Mouse (Mus musculus) limb, embryonic 14.5 days (tissue): Measurements from ENCODE around the gene Gsta4. TPM values are rescaled to one million over a fixed set of nuclear protein-coding genes. Genes with fewer than 3 reads are reported as not detected.
"Not testable (repeated sequence)": the region's sequence is repeated elsewhere in the genome, so short reads cannot be mapped to it uniquely, and the experiment has no call there.

Experiments used
- ATAC-seq: fragments of 200-750 bp; cut with Nextera tagmentation; 2 replicates; pipeline ENCODE4 v1.8.0; 2017; ENCODE audit warnings: low read depth, moderate number of reproducible peaks, moderate TSS enrichment; ENCODE audit not compliant: low FRiP score
- DNase-seq: peaks from one replicate; pipeline ENCODE4 v3.0.0-alpha.2; 2015; ENCODE audit warnings: low spot score
- H3K27ac ChIP-seq: fragments of 300-500 bp; sonication (generic); replicated peaks from 2 replicates; pipeline ENCODE4 v1.5.1; 2014; ENCODE audit warnings: low read depth, mild to moderate bottlenecking, low read length, moderate library complexity, mixed read lengths
- H3K27me3 ChIP-seq: fragments of 300-500 bp; sonication (generic); 2 replicates; pipeline ENCODE4 v1.6.1; 2014; ENCODE audit warnings: low read length, mixed read lengths; ENCODE audit not compliant: control insufficient read depth, insufficient read depth
- H3K36me3 ChIP-seq: fragments of 300-500 bp; sonication (generic); 2 replicates; pipeline ENCODE4 v1.6.1; 2014; ENCODE audit warnings: mild to moderate bottlenecking, low read length, moderate library complexity, mixed read lengths; ENCODE audit not compliant: control insufficient read depth, insufficient read depth
- H3K4me1 ChIP-seq: fragments of 300-500 bp; sonication (generic); 2 replicates; pipeline ENCODE4 v1.6.1; 2014; ENCODE audit warnings: antibody characterized with exemption, low read length, mixed read lengths; ENCODE audit not compliant: control insufficient read depth, insufficient read depth
- H3K4me2 ChIP-seq: fragments of 300-500 bp; sonication (generic); replicated peaks from 2 replicates; pipeline ENCODE4 v1.6.1; 2014; ENCODE audit warnings: low read depth, mild to moderate bottlenecking, low read length, moderate library complexity; ENCODE audit not compliant: severe bottlenecking
- H3K4me3 ChIP-seq: fragments of 300-500 bp; sonication (generic); replicated peaks from 2 replicates; pipeline ENCODE4 v1.5.1; 2014; ENCODE audit warnings: low read length
- H3K9ac ChIP-seq: fragments of 300-500 bp; sonication (generic); 2 replicates; pipeline ENCODE4 v1.6.1; 2014; ENCODE audit warnings: mild to moderate bottlenecking, low read depth, low read length, moderate library complexity; ENCODE audit not compliant: severe bottlenecking
- H3K9me3 ChIP-seq: fragments of 300-500 bp; sonication (generic); 2 replicates; pipeline ENCODE4 v1.6.1; 2016; ENCODE audit warnings: low read length; ENCODE audit not compliant: control insufficient read depth
- POLR2A ChIP-seq: fragments of 200-500 bp; IDR thresholded peaks from 2 replicates; pipeline ENCODE4 v1.8.0; 2012; ENCODE audit warnings: inconsistent platforms, mild to moderate bottlenecking, moderate library complexity, borderline replicate concordance; ENCODE audit not compliant: insufficient read depth, insufficient read length; ENCODE audit errors: extremely low read depth
- WGBS: fragments of 180-500 bp; shearing (Covaris S2); extraction: QIAGEN DNeasy Blood & Tissue Kit; methylation state at CpG from one replicate; pipeline ENCODE4 v1.1.7; 2014; 5-methylcytosine and 5-hydroxymethylcytosine counted together
- polyA plus RNA-seq, 2 experiments: library from polyadenylated mRNA; depleted of rRNA in 1 of 2; stranded (reverse) in 1 of 2; unstranded in 1 of 2; fragments of >200 nt; fragmentation: Nextera tagmentation in 1 of 2; extraction: Ambion mirVana in 1 of 2; gene quantifications; 2 replicates each; pipeline versions ENCODE4 v1.2.1 to v1.2.3; 2012 to 2014

Gsta4 gene
- polyA plus RNA-seq, 2 experiments = 47.5 to 68.2 TPM

- ATAC-seq = no peak
- Histone ChIP-seq H3K27me3 (no peaks in the 10 kb centered on the region), H3K9me3 (no peaks in the 10 kb centered on the region), H3K4me3 (no peak overlapping the region), H3K4me2 (no peak overlapping the region), H3K9ac (no peak overlapping the region), H3K27ac (no peak overlapping the region), H3K36me3 (no peaks in the 10 kb centered on the region), H3K4me1 (0 out of 2 replicates have a peak, but pooled peaks cover 3% of the 10 kb centered on the region)
- DNase-seq = no peak
- TF ChIP-seq POLR2A = no peak
- 85% methylated on average over 8 of the region's 8 CpGs for WGBS
These were observed 40.0 kb downstream of the Gsta4 start for GRCm38 (mm10) chr9:78222616-78223015.

GRCm38 (mm10) chr9:78223221-78223902, 40.8 kb downstream of the Gsta4 start:
- H3K9ac ChIP-seq = no peak overlapping the region
- no peaks in the 10 kb centered on the region for H3K36me3 ChIP-seq
- no peak overlapping the region for H3K4me2 ChIP-seq
- ATAC-seq (no peak), DNase-seq (no peak)
- H3K4me1 ChIP-seq = 0 out of 2 replicates have a peak, but pooled peaks cover 3% of the 10 kb centered on the region
- H3K27me3 ChIP-seq = no peaks in the 10 kb centered on the region
- H3K4me3 ChIP-seq = no peak overlapping the region
- 53% methylated on average over 10 of the region's 10 CpGs for WGBS
- no peak for TF ChIP-seq POLR2A
- H3K27ac ChIP-seq = no peak overlapping the region
- no peaks in the 10 kb centered on the region for H3K9me3 ChIP-seq

GRCm38 (mm10) chr9:78224418-78224817, 41.8 kb downstream of the Gsta4 start:
- Histone ChIP-seq H3K4me1 (0 out of 2 replicates have a peak, but pooled peaks cover 3% of the 10 kb centered on the region), H3K27me3 (no peaks in the 10 kb centered on the region), H3K9ac (no peak overlapping the region), H3K27ac (no peak overlapping the region), H3K36me3 (no peaks in the 10 kb centered on the region), H3K4me2 (no peak overlapping the region), H3K9me3 (no peaks in the 10 kb centered on the region), H3K4me3 (no peak overlapping the region)
- WGBS = 76% methylated on average over 2 of the region's 2 CpGs
- ATAC-seq (no peak), DNase-seq (no peak)
- TF ChIP-seq POLR2A = no peak

- H3K4me3 ChIP-seq = no peak overlapping the region
- DNase-seq = no peak
- H3K9ac ChIP-seq = no peak overlapping the region
- no peaks in the 10 kb centered on the region for H3K27me3 ChIP-seq
- no peak overlapping the region for H3K4me2 ChIP-seq
- no peaks in the 10 kb centered on the region for H3K9me3 ChIP-seq
- ATAC-seq = no peak
- no peaks in the 10 kb centered on the region for H3K36me3 ChIP-seq
- no peak overlapping the region for H3K27ac ChIP-seq
- TF ChIP-seq POLR2A = no peak
- H3K4me1 ChIP-seq = 0 out of 2 replicates have a peak, but pooled peaks cover 3% of the 10 kb centered on the region
- 66% methylated on average over 11 of the region's 11 CpGs for WGBS
These were observed 42.7 kb downstream of the Gsta4 start for GRCm38 (mm10) chr9:78225304-78225703.

- WGBS = 93% methylated on average over 2 of the region's 2 CpGs
- H3K4me1 ChIP-seq = 0 out of 2 replicates have a peak, but pooled peaks cover 3% of the 10 kb centered on the region
- no peak for ATAC-seq
- H3K9me3 ChIP-seq = no peaks in the 10 kb centered on the region
- no peak overlapping the region for H3K27ac ChIP-seq
- no peak for DNase-seq
- H3K27me3 ChIP-seq = no peaks in the 10 kb centered on the region
- no peak overlapping the region for H3K4me2 ChIP-seq
- H3K4me3 ChIP-seq = no peak overlapping the region
- no peaks in the 10 kb centered on the region for H3K36me3 ChIP-seq
- no peak for TF ChIP-seq POLR2A
- no peak overlapping the region for H3K9ac ChIP-seq
These were observed 45.5 kb downstream of the Gsta4 start for GRCm38 (mm10) chr9:78228122-78228521.

GRCm38 (mm10) chr9:78229658-78230057, 47.1 kb downstream of the Gsta4 start:
- WGBS = 50% methylated on average over 3 of the region's 3 CpGs
- not testable (repeated sequence) for DNase-seq, H3K36me3 ChIP-seq, ATAC-seq, H3K9ac ChIP-seq, H3K27ac ChIP-seq, H3K4me2 ChIP-seq, H3K9me3 ChIP-seq, H3K4me3 ChIP-seq, H3K27me3 ChIP-seq, H3K4me1 ChIP-seq

- not testable (repeated sequence) for H3K4me3 ChIP-seq, H3K9ac ChIP-seq, DNase-seq, H3K4me2 ChIP-seq, H3K9me3 ChIP-seq, ATAC-seq, H3K4me1 ChIP-seq, H3K27me3 ChIP-seq, H3K27ac ChIP-seq, H3K36me3 ChIP-seq
- 69% methylated on average over 1 of the region's 3 CpGs for WGBS
These were observed 47.9 kb downstream of the Gsta4 start, which contains the start of gene Gsta1 for GRCm38 (mm10) chr9:78230461-78230860. TSS of gene Gsta1 (plus strand) at chr9:78230656.

GRCm38 (mm10) chr9:78233121-78233695, 50.6 kb downstream of the Gsta4 start:
- H3K27me3 ChIP-seq, H3K4me2 ChIP-seq, H3K4me1 ChIP-seq, H3K9ac ChIP-seq, DNase-seq, H3K9me3 ChIP-seq, H3K36me3 ChIP-seq, H3K4me3 ChIP-seq, ATAC-seq, H3K27ac ChIP-seq: not testable (repeated sequence)
- WGBS = no CpG with 5 or more reads among the region's 10 CpGs
